Mouse (Mus musculus) lung, embryonic 16.5 days (tissue): ENCODE measurements around the gene Odf4. TPM values are rescaled to one million over a fixed set of nuclear protein-coding genes. Genes with fewer than 3 reads are reported as not detected.
A peak's percentile ranks its signal among the peaks of the same experiment; 100 is the strongest.

Source experiments
- ATAC-seq: fragments of 200-750 bp; cut with Nextera tagmentation; 2 replicates; pipeline ENCODE4 v1.8.0; 2017; ENCODE audit warnings: low read depth, mild to moderate bottlenecking, moderate library complexity
- H3K27ac ChIP-seq: fragments of 300-500 bp; sonication (generic); 2 replicates; pipeline ENCODE4 v1.5.1; 2014; ENCODE audit warnings: mild to moderate bottlenecking, control low read depth, low read length
- H3K27me3 ChIP-seq: fragments of 300-500 bp; sonication (generic); 2 replicates; pipeline ENCODE4 v1.6.1; 2014; ENCODE audit warnings: low read depth, low read length, mixed read lengths; ENCODE audit not compliant: control insufficient read depth, insufficient read depth
- H3K36me3 ChIP-seq: fragments of 300-500 bp; sonication (generic); 2 replicates; pipeline ENCODE4 v1.6.1; 2014; ENCODE audit warnings: low read length; ENCODE audit not compliant: control insufficient read depth, insufficient read depth
- H3K4me1 ChIP-seq: fragments of 300-500 bp; sonication (generic); replicated peaks from 2 replicates; pipeline ENCODE4 v1.6.1; 2014; ENCODE audit warnings: low read length, mixed read lengths; ENCODE audit not compliant: control insufficient read depth, insufficient read depth
- H3K4me2 ChIP-seq: fragments of 300-500 bp; sonication (generic); 2 replicates; pipeline ENCODE4 v1.6.1; 2014; ENCODE audit warnings: low read depth, low read length, control low read depth
- H3K4me3 ChIP-seq: fragments of 300-500 bp; sonication (generic); 2 replicates; pipeline ENCODE4 v1.5.1; 2014; ENCODE audit warnings: mild to moderate bottlenecking, low read length, control low read depth
- H3K9ac ChIP-seq: fragments of 300-500 bp; sonication (generic); 2 replicates; pipeline ENCODE4 v1.6.1; 2014; ENCODE audit warnings: low read length, control low read depth
- H3K9me3 ChIP-seq: fragments of 300-500 bp; sonication (generic); 2 replicates; pipeline ENCODE4 v1.6.1; 2016; ENCODE audit warnings: low read length; ENCODE audit not compliant: control insufficient read depth
- WGBS: fragments of 180-500 bp; shearing (Covaris S2); extraction: QIAGEN DNeasy Blood & Tissue Kit; methylation state at CpG from one replicate; pipeline ENCODE4 v1.1.7; 2014; 5-methylcytosine and 5-hydroxymethylcytosine counted together
- polyA plus RNA-seq: library from polyadenylated mRNA; unstranded; fragments of >200 nt; fragmentation: Nextera tagmentation; extraction: Ambion mirVana; gene quantifications from 2 replicates; pipeline ENCODE4 v1.2.1, GENCODE M21; 2015

The Odf4 gene
- polyA plus RNA-seq, 1 experiment from 2014 or later = not detected

GRCm38 (mm10) chr11:68954408-68954807, 27.5 kb upstream of the Odf4 start:
- peaks cover 12% of the 10 kb centered on the region for H3K4me1 ChIP-seq
- H3K36me3 ChIP-seq = no peaks in the 10 kb centered on the region
- no peaks in the 10 kb centered on the region for H3K9me3 ChIP-seq
- peak overlapping the region; percentile 63 for H3K9ac ChIP-seq
- H3K27me3 ChIP-seq = peaks cover 33% of the 10 kb centered on the region
- H3K4me2 ChIP-seq = peak overlapping the region; percentile 74
- peak overlapping the region; percentile 52 for H3K4me3 ChIP-seq
- H3K27ac ChIP-seq = no peak overlapping the region
- no peak for ATAC-seq
- 2% methylated on average over 17 of the region's 17 CpGs for WGBS

- peaks cover 33% of the 10 kb centered on the region for H3K27me3 ChIP-seq
- no peak for ATAC-seq
- 7% methylated on average over 13 of the region's 13 CpGs for WGBS
- H3K4me1 ChIP-seq = peaks cover 12% of the 10 kb centered on the region
- no peak overlapping the region for H3K27ac ChIP-seq
- H3K4me3 ChIP-seq = peak overlapping the region; percentile 52
- H3K9me3 ChIP-seq = no peaks in the 10 kb centered on the region
- peak overlapping the region; percentile 32; the same call in 1 of the 2 replicates for H3K9ac ChIP-seq
- H3K36me3 ChIP-seq = no peaks in the 10 kb centered on the region
- peak overlapping the region; percentile 74 for H3K4me2 ChIP-seq
Measured at GRCm38 (mm10) chr11:68953903-68954302, 27.0 kb upstream of the Odf4 start.

- ATAC-seq = no peak
- Histone ChIP-seq H3K9me3 (no peaks in the 10 kb centered on the region), H3K27ac (no peak overlapping the region), H3K4me3 (no peak overlapping the region), H3K4me1 (no peaks in the 10 kb centered on the region), H3K9ac (no peak overlapping the region), H3K27me3 (peaks cover 8% of the 10 kb centered on the region; the same call in 1 of the 2 replicates), H3K4me2 (no peak overlapping the region), H3K36me3 (0 out of 2 replicates have a peak, but pooled peaks cover 2% of the 10 kb centered on the region)
- 16% methylated on average over 12 of the region's 12 CpGs for WGBS
Measured at GRCm38 (mm10) chr11:68947542-68947993, 20.7 kb upstream of the Odf4 start.

GRCm38 (mm10) chr11:68946806-68947440, 20.0 kb upstream of the Odf4 start:
- 0 out of 2 replicates have a peak, but pooled peaks cover 2% of the 10 kb centered on the region for H3K36me3 ChIP-seq
- 0 out of 2 replicates have a peak overlapping the region, but pooled peaks have one; percentile 13 for H3K4me2 ChIP-seq
- 21% methylated on average over 16 of the region's 16 CpGs for WGBS
- H3K4me1 ChIP-seq = no peaks in the 10 kb centered on the region
- no peak overlapping the region for H3K9ac ChIP-seq
- peaks cover 5% of the 10 kb centered on the region; the same call in 1 of the 2 replicates for H3K27me3 ChIP-seq
- H3K27ac ChIP-seq = no peak overlapping the region
- no peaks in the 10 kb centered on the region for H3K9me3 ChIP-seq
- H3K4me3 ChIP-seq = no peak overlapping the region
- no peak for ATAC-seq

GRCm38 (mm10) chr11:68946001-68946400, 19.1 kb upstream of the Odf4 start:
- Histone ChIP-seq H3K27ac (no peak overlapping the region), H3K9ac (no peak overlapping the region), H3K4me3 (no peak overlapping the region), H3K4me2 (no peak overlapping the region), H3K27me3 (peaks cover 3% of the 10 kb centered on the region; the same call in 1 of the 2 replicates), H3K4me1 (no peaks in the 10 kb centered on the region), H3K36me3 (0 out of 2 replicates have a peak, but pooled peaks cover 2% of the 10 kb centered on the region), H3K9me3 (no peaks in the 10 kb centered on the region)
- 82% methylated on average over 4 of the region's 4 CpGs for WGBS
- ATAC-seq = no peak

GRCm38 (mm10) chr11:68945245-68945644, 18.4 kb upstream of the Odf4 start:
- 73% methylated on average over 2 of the region's 2 CpGs for WGBS

GRCm38 (mm10) chr11:68942731-68943130, 15.8 kb upstream of the Odf4 start:
- Histone ChIP-seq H3K9me3 (no peaks in the 10 kb centered on the region), H3K4me2 (no peak overlapping the region), H3K4me1 (peaks cover 5% of the 10 kb centered on the region; the same call in 1 of the 2 replicates), H3K36me3 (0 out of 2 replicates have a peak, but pooled peaks cover 2% of the 10 kb centered on the region), H3K9ac (no peak overlapping the region), H3K27ac (no peak overlapping the region), H3K4me3 (no peak overlapping the region), H3K27me3 (peaks cover 2% of the 10 kb centered on the region; the same call in 1 of the 2 replicates)
- ATAC-seq = no peak
- 80% methylated on average over 8 of the region's 8 CpGs for WGBS

More at GRCm38 (mm10) chr11:68945245-68945644, 18.4 kb upstream of the Odf4 start:
- H3K27ac ChIP-seq = no peak overlapping the region
- H3K9me3 ChIP-seq = no peaks in the 10 kb centered on the region
- ATAC-seq = no peak
- H3K36me3 ChIP-seq = 0 out of 2 replicates have a peak, but pooled peaks cover 2% of the 10 kb centered on the region
- peaks cover 3% of the 10 kb centered on the region; the same call in 1 of the 2 replicates for H3K27me3 ChIP-seq
- no peak overlapping the region for H3K4me3 ChIP-seq
- peaks cover 5% of the 10 kb centered on the region; the same call in 1 of the 2 replicates for H3K4me1 ChIP-seq
- H3K9ac ChIP-seq = no peak overlapping the region
- H3K4me2 ChIP-seq = no peak overlapping the region

- no peak overlapping the region for H3K27ac ChIP-seq
- H3K9ac ChIP-seq = peak overlapping the region; percentile 73
Measured at GRCm38 (mm10) chr11:68940516-68940915, 13.6 kb upstream of the Odf4 start.

More at GRCm38 (mm10) chr11:68940516-68940915, 13.6 kb upstream of the Odf4 start:
- Histone ChIP-seq H3K36me3 (0 out of 2 replicates have a peak, but pooled peaks cover 2% of the 10 kb centered on the region), H3K4me3 (peak overlapping the region; percentile 61), H3K4me2 (peak overlapping the region; percentile 73), H3K4me1 (peaks cover 5% of the 10 kb centered on the region; the same call in 1 of the 2 replicates), H3K27me3 (no peaks in the 10 kb centered on the region), H3K9me3 (no peaks in the 10 kb centered on the region)
- no peak for ATAC-seq
- 43% methylated on average over 4 of the region's 4 CpGs for WGBS
